ENCODE assay signal across 8 mouse cellular contexts in genomic region chr4:150914290-150914733, GRCm38 (mm10). TPM values are rescaled to one million over a fixed set of nuclear protein-coding genes. Genes with fewer than 3 reads are reported as not detected.
DNase-seq lines count a peak whose midpoint lies in the region; ATAC-seq and TF ChIP-seq lines count a peak whose summit lies in the region.

Gene Park7, minus strand, starts transcription at chr4:150914437.
Gene Tnfrsf9, plus strand, starts transcription at chr4:150914562.

- peak; percentile 88 for ATAC-seq in forebrain, embryonic 15.5 days (replicated peaks)
- peak; percentile 86 for ATAC-seq in lung, embryonic 14.5 days (ENCODE audit: insufficient read depth)

- TF ChIP-seq CTCF in layer of hippocampus, adult 2 months (conservative IDR thresholded peaks at IDR 0.05) = peak; percentile 76
- TF ChIP-seq CTCF in lung, embryonic 14.5 days (IDR thresholded peaks at IDR 0.05; ENCODE audit: low read depth) = peak; percentile 85
- peak; percentile 54 for TF ChIP-seq CTCF in olfactory bulb, adult 2 months (IDR thresholded peaks at IDR 0.05; ENCODE audit: insufficient read depth, low read depth, low read length)
- TF ChIP-seq CTCF in thymus, adult 2 months (IDR thresholded peaks at IDR 0.05; ENCODE audit: borderline replicate concordance, control insufficient read depth, extremely low read depth, insufficient read depth, low read length, poor library complexity) = peak; percentile 94

- DNase-seq in ES-CJ7 (ENCODE audit: low read depth, low spot score) = peak; percentile 98
- DNase-seq in cerebellum, adult 11 months = peak; percentile 97
- peak; percentile 95 to 96 for DNase-seq in heart, postnatal 36 days
- peak; percentile 95 to 96 for DNase-seq in layer of hippocampus, adult 2 months (ENCODE audit: low spot score in 2 of 2)
- DNase-seq in lung, embryonic 14.5 days = peak; percentile 100
- peak; percentile 93 for DNase-seq in thymus, adult 2 months

- no peaks in the 10 kb centered on the region for H3K36me3 ChIP-seq in forebrain, embryonic 15.5 days
- no peaks in the 10 kb centered on the region for H3K36me3 ChIP-seq in lung, embryonic 14.5 days (ENCODE audit: insufficient read depth)
- H3K36me3 ChIP-seq in thymus, adult 2 months (ENCODE audit: control insufficient read depth, insufficient read depth, low read length) = no peaks in the 10 kb centered on the region

- no peaks in the 10 kb centered on the region for H3K9me3 ChIP-seq in forebrain, embryonic 15.5 days
- H3K9me3 ChIP-seq in lung, embryonic 14.5 days (ENCODE audit: low read depth, low read length) = no peaks in the 10 kb centered on the region

- peak within 1 kb of the TSS; percentile 82 for H3K27ac ChIP-seq in forebrain, embryonic 15.5 days (replicated peaks)
- peak within 1 kb of the TSS; percentile 95 for H3K27ac ChIP-seq in layer of hippocampus, adult 2 months
- peak within 1 kb of the TSS; percentile 86 for H3K27ac ChIP-seq in lung, embryonic 14.5 days (ENCODE audit: low read depth)
- peak within 1 kb of the TSS; percentile 82 for H3K27ac ChIP-seq in olfactory bulb, adult 2 months (ENCODE audit: insufficient read depth, low read depth, low read length)
- peak within 1 kb of the TSS; percentile 49 for H3K27ac ChIP-seq in thymus, adult 2 months (ENCODE audit: control insufficient read depth, insufficient read depth, low read length)

- peak within 1 kb of the TSS; percentile 85 for H3K4me3 ChIP-seq in forebrain, embryonic 15.5 days
- H3K4me3 ChIP-seq in layer of hippocampus, adult 2 months = peak within 1 kb of the TSS; percentile 56
- H3K4me3 ChIP-seq in lung, embryonic 14.5 days (ENCODE audit: low read depth, low read length) = peak within 1 kb of the TSS; percentile 68
- H3K4me3 ChIP-seq in olfactory bulb, adult 2 months (ENCODE audit: insufficient read depth, low read depth, low read length) = peak within 1 kb of the TSS; percentile 65
- peak within 1 kb of the TSS; percentile 73 for H3K4me3 ChIP-seq in thymus, adult 2 months (ENCODE audit: control insufficient read depth, insufficient read depth, low read length)

- peak within 1 kb of the TSS; percentile 61 for H3K4me2 ChIP-seq in forebrain, embryonic 15.5 days (replicated peaks)
- peak within 1 kb of the TSS; percentile 64 for H3K4me2 ChIP-seq in lung, embryonic 14.5 days

- H3K27me3 ChIP-seq in forebrain, embryonic 15.5 days = no peaks in the 10 kb centered on the region
- no peaks in the 10 kb centered on the region for H3K27me3 ChIP-seq in lung, embryonic 14.5 days (ENCODE audit: insufficient read depth, low read length)
- H3K27me3 ChIP-seq in thymus, adult 2 months (ENCODE audit: control insufficient read depth, insufficient read depth, low read length) = no peaks in the 10 kb centered on the region

- under 1% methylated on average over 48 of the region's 48 CpGs for WGBS in forebrain, embryonic 15.5 days
- under 1% methylated on average over 48 of the region's 48 CpGs for WGBS in lung, embryonic 14.5 days
- WGBS in olfactory bulb, adult 2 months = under 1% methylated on average over 48 of the region's 48 CpGs
- WGBS in thymus, adult 2 months = under 1% methylated on average over 48 of the region's 48 CpGs

- peak within 1 kb of the TSS; percentile 82 for H3K9ac ChIP-seq in forebrain, embryonic 15.5 days (replicated peaks)
- H3K9ac ChIP-seq in lung, embryonic 14.5 days = peak within 1 kb of the TSS; percentile 84

- H3K4me1 ChIP-seq in forebrain, embryonic 15.5 days = peaks cover 25% of the 10 kb centered on the region
- H3K4me1 ChIP-seq in lung, embryonic 14.5 days (ENCODE audit: insufficient read depth) = 0 out of 2 replicates have a peak, but pooled peaks cover 6% of the 10 kb centered on the region
- H3K4me1 ChIP-seq in olfactory bulb, adult 2 months (ENCODE audit: control insufficient read depth, insufficient read depth, low read length) = peaks cover 10% of the 10 kb centered on the region
- peaks cover 12% of the 10 kb centered on the region for H3K4me1 ChIP-seq in thymus, adult 2 months (replicated peaks; ENCODE audit: control insufficient read depth, insufficient read depth, low read length)

- intact Hi-C loops in heart, postnatal 36 days (cut with DNase I) = no loop called here

- TF ChIP-seq POLR2A in olfactory bulb, adult 2 months (IDR thresholded peaks at IDR 0.05; ENCODE audit: insufficient read depth, low read depth, low read length) = peak; percentile 98
- TF ChIP-seq POLR2A in thymus, adult 2 months (IDR thresholded peaks at IDR 0.05; ENCODE audit: control insufficient read depth, extremely low read depth, insufficient read depth, low read length, poor library complexity) = peak; percentile 97

RNA-seq across cellular contexts. Expression of gene Park7, which starts in this region (rescaled TPM):
- polyA plus RNA-seq in forebrain, embryonic 15.5 days (2015; fragmentation: Nextera tagmentation; extraction: Ambion mirVana) = 381 and 388 TPM in 2 replicates
- 100 to 1,000 TPM; 247 to 253 TPM for total RNA-seq in heart, postnatal 36 days (2021)
- 100 to 1,000 TPM; 250 to 252 TPM for total RNA-seq in layer of hippocampus, adult 2 months (2021)
- 477 and 500 TPM in 2 replicates for polyA plus RNA-seq in lung, embryonic 14.5 days (2014; fragmentation: Nextera tagmentation; extraction: Ambion mirVana)
- polyA plus RNA-seq in olfactory bulb, adult 2 months (2012; ENCODE audit: insufficient read depth, insufficient read length, low replicate concordance, missing spikeins) = not detected in 2 replicates
- 128 and 138 TPM in 2 replicates for polyA plus RNA-seq in thymus, adult 2 months (2012; rRNA removed)

RNA-seq across cellular contexts. Expression of gene Tnfrsf9, which starts in this region (rescaled TPM):
- 0.19 and 0.29 TPM in 2 replicates for polyA plus RNA-seq in forebrain, embryonic 15.5 days (2015; fragmentation: Nextera tagmentation; extraction: Ambion mirVana)
- under 1 TPM in 1 of 2 experiments, not detected in 1; 0.25 TPM for total RNA-seq in heart, postnatal 36 days (2021)
- under 1 TPM; 0.39 to 0.41 TPM for total RNA-seq in layer of hippocampus, adult 2 months (2021)
- polyA plus RNA-seq in lung, embryonic 14.5 days (2014; fragmentation: Nextera tagmentation; extraction: Ambion mirVana) = 0.12 TPM in 1 of 2 replicates, not detected in the other
- polyA plus RNA-seq in olfactory bulb, adult 2 months (2012; ENCODE audit: insufficient read depth, insufficient read length, low replicate concordance, missing spikeins) = not detected in 2 replicates
- 13.4 and 13.5 TPM in 2 replicates for polyA plus RNA-seq in thymus, adult 2 months (2012; rRNA removed)

Comparison
In these comparisons a context has a peak if more than half of its experiments do, and no peak if none do; other contexts are left out.
1. Peak in every context shown above with its lines: DNase-seq, ATAC-seq, H3K4me3 ChIP-seq and H3K27ac ChIP-seq.
2. RNA of gene Tnfrsf9 (polyA plus RNA-seq): 13.4 to 13.5 TPM in thymus, adult 2 months; 0.19 to 0.29 TPM in forebrain, embryonic 15.5 days, 0.12 TPM in lung, embryonic 14.5 days and not detected in olfactory bulb, adult 2 months; every median in the first group is over 10 times any median in the second.